Mouse (Mus musculus): ENCODE results near the gene Acot2. TPM values are rescaled to one million over a fixed set of nuclear protein-coding genes. Genes with fewer than 3 reads are reported as not detected.
A peak's percentile ranks its signal among the peaks of the same experiment; 100 is the strongest.
"Not testable (repeated sequence)": the region's sequence is repeated elsewhere in the genome, so short reads cannot be mapped to it uniquely, and the experiment has no call there.

Gene Acot2
- polyA plus RNA-seq, 1 experiment from 2014 or later: 17.0 TPM

DNA sequence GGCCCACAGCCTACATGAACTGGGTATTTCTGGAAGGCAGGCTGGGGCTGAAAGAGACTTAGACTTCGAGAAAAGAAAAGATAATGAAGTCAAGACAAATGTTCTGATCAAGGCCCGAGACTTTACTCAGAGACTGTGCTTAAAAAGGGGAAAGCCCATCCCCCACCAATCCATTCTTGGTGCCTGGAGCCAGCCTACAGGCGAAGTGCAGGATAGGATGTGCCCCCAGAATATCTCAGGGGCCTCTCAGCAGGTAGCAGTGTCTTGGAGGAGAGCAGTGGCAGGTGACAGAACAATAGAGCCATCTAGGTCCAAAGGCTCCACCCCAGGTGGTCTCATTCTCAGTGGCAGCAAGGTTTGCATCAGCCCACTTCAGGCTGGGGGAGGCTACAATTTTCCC is 40.7 kb downstream of the Acot2 start:
- H3K9me3 ChIP-seq; H3K9ac ChIP-seq; H3K4me3 ChIP-seq; H3K27me3 ChIP-seq; H3K4me2 ChIP-seq; H3K36me3 ChIP-seq; H3K4me1 ChIP-seq (replicated peaks); ATAC-seq (ENCODE audit: low FRiP score); H3K27ac ChIP-seq: not testable (repeated sequence)
- WGBS: 36% methylated on average over 3 of the region's 3 CpGs

DNA sequence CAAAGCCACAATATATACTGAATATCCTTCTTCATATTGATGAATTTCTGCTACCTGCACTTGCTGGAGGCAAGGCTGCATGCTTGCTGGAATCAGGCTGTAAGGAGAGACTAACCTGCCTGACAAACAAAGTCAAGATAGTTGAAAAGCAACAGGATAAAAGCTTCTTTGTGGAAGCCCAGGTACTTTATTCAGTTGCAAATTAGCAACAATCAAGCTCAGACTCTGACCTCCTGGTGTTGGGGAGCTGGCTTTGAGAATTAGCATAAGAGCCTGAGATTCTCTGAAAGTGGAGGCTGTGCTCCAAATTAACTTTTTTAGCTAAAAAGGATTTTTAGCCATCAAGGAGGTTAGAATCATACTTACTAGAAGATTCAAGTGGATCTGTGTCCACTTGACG is 41.4 kb downstream of the Acot2 start:
- not testable (repeated sequence) for H3K4me3 ChIP-seq; H3K27me3 ChIP-seq; ATAC-seq (ENCODE audit: low FRiP score); H3K36me3 ChIP-seq; H3K4me1 ChIP-seq (replicated peaks); H3K4me2 ChIP-seq; H3K9ac ChIP-seq; H3K27ac ChIP-seq; H3K9me3 ChIP-seq
- 92% methylated on average over 1 of the region's 1 CpGs for WGBS

- Histone ChIP-seq H3K4me3 (no peak overlapping the region), H3K27me3 (no peaks in the 10 kb centered on the region), H3K27ac (no peak overlapping the region), H3K4me1 (replicated peaks) (no peaks in the 10 kb centered on the region), H3K4me2 (no peak overlapping the region), H3K9me3 (no peaks in the 10 kb centered on the region), H3K9ac (no peak overlapping the region), H3K36me3 (no peaks in the 10 kb centered on the region)
- 73% methylated on average over 4 of the region's 4 CpGs for WGBS
- ATAC-seq (ENCODE audit: low FRiP score): 0 out of 2 replicates have a peak, but pooled peaks have one; percentile 43
Measured at GRCm38 (mm10) chr12:84030659-84031332, 43.1 kb downstream of the Acot2 start.

DNA sequence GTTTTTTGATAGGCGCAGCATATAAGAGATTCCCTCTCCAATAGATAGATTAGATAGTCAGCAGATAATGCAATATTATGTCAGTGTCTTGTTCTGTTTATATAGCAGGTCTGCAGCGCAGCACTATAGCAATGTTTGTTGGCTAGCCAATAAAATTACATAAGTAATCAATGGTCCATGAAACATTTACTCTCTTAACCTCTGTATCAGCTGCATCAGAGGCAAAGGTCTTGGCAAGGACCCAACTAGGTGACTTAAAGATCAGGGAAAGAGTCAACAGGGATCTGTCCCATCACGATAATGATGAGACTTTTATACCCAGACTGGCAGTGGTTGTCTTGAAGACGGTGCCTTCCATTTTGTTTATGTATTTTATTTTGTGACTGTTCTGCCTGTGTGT is 45.2 kb downstream of the Acot2 start:
- Histone ChIP-seq H3K4me2 (no peak overlapping the region), H3K27me3 (0 out of 2 replicates have a peak, but pooled peaks cover 6% of the 10 kb centered on the region), H3K4me1 (replicated peaks) (no peaks in the 10 kb centered on the region), H3K4me3 (no peak overlapping the region), H3K27ac (no peak overlapping the region), H3K9me3 (no peaks in the 10 kb centered on the region), H3K9ac (no peak overlapping the region), H3K36me3 (no peaks in the 10 kb centered on the region)
- 92% methylated on average over 4 of the region's 4 CpGs for WGBS
- no peak for ATAC-seq (ENCODE audit: low FRiP score)

GRCm38 (mm10) chr12:84033302-84033701 is 45.6 kb downstream of the Acot2 start:
- not testable (repeated sequence) for H3K4me2 ChIP-seq; H3K4me3 ChIP-seq; H3K9me3 ChIP-seq; H3K9ac ChIP-seq; H3K27ac ChIP-seq; H3K4me1 ChIP-seq (replicated peaks); H3K36me3 ChIP-seq; ATAC-seq (ENCODE audit: low FRiP score); H3K27me3 ChIP-seq
- 81% methylated on average over 2 of the region's 2 CpGs for WGBS

- Histone ChIP-seq H3K9ac (no peak overlapping the region), H3K4me3 (no peak overlapping the region), H3K9me3 (no peaks in the 10 kb centered on the region), H3K4me2 (no peak overlapping the region), H3K36me3 (no peaks in the 10 kb centered on the region), H3K27ac (no peak overlapping the region), H3K27me3 (0 out of 2 replicates have a peak, but pooled peaks cover 7% of the 10 kb centered on the region), H3K4me1 (replicated peaks) (no peaks in the 10 kb centered on the region)
- no peak for ATAC-seq (ENCODE audit: low FRiP score)
- WGBS: 74% methylated on average over 4 of the region's 4 CpGs
Measured at GRCm38 (mm10) chr12:84034108-84034507, 46.4 kb downstream of the Acot2 start.

DNA sequence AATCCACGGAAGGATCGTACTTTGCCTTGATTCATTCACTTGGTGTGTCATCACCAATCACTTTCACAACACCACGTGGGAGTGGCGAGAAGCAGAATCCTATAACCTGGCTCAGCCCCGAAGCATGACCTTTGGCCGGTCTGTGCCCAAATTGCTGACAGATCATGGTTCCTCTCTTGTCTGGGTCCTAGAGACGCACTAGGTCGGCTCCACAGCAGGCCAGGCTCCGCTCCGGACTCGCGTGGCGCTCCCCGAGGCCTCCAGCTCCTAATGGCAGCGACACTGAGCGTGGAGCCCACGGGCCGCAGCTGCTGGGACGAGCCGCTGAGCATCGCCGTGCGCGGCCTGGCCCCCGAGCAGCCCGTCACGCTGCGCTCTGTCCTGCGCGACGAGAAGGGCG is 50.6 kb downstream of the Acot2 start, which contains the start of gene Acot4:
Gene Acot4, plus strand, starts transcription at position 139 of the 400 bp plus-strand sequence.
- not testable (repeated sequence) for H3K27ac ChIP-seq; H3K9me3 ChIP-seq; H3K36me3 ChIP-seq; H3K27me3 ChIP-seq; H3K4me1 ChIP-seq (replicated peaks)
- H3K4me2 ChIP-seq: peak within 1 kb of the TSS; percentile 60
- WGBS: 10% methylated on average over 32 of the region's 32 CpGs
- peak; percentile 63; the same call in 1 of the 2 replicates for ATAC-seq (ENCODE audit: low FRiP score)
- H3K4me3 ChIP-seq: peak within 1 kb of the TSS; percentile 43
- peak within 1 kb of the TSS; percentile 70 for H3K9ac ChIP-seq

DNA sequence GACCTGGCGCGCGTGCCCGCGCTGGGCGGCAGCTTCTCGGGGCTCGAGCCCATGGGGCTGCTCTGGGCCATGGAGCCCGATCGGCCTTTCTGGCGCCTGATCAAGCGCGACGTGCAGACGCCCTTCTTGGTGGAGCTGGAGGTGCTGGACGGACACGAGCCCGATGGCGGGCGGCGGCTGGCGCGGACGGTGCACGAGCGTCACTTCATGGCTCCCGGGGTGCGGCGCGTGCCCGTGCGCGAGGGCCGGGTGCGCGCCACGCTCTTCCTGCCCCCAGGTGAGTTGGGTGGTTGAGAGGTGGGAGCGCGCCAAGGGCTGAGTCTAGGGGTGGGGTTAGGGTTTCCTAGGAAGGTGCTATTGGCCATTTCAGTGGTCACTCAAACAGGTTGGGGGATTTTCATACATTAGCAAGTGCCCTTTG is 51.0 kb downstream of the Acot2 start, which contains the start of gene Gm49366:
Gene Gm49366, plus strand, starts transcription at position 245 of the 421 bp plus-strand sequence.
- peak within 1 kb of the TSS; percentile 43 for H3K4me3 ChIP-seq
- 3% methylated on average over 39 of the region's 39 CpGs for WGBS

DNA sequence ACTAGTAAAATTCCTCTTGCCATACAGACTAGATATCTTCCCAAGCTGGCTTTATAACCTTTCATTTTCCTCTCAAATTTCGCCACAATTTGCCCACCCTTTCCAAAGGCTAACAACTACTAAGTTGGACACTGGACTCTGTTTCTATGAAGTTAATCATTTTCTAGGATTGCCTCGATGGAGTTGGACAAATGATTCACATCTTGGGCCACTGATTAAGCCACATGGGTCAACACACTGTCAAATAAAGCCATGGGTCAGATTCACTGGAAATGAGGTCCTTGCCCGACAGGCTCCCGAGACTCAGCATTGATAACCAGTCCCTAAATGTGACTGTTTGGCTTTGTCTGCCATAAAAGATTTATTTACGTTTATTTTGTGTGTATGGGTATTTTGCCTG is 54.6 kb downstream of the Acot2 start:
- no peak overlapping the region for H3K27ac ChIP-seq
- peaks cover 4% of the 10 kb centered on the region; the same call in 1 of the 2 replicates for H3K36me3 ChIP-seq
- H3K9ac ChIP-seq: no peak overlapping the region
- ATAC-seq (ENCODE audit: low FRiP score): no peak
- 90% methylated on average over 5 of the region's 5 CpGs for WGBS
- no peak overlapping the region for H3K4me2 ChIP-seq
- 0 out of 2 replicates have a peak, but pooled peaks cover 3% of the 10 kb centered on the region for H3K9me3 ChIP-seq
- no peak overlapping the region for H3K4me3 ChIP-seq
- H3K4me1 ChIP-seq (replicated peaks): no peaks in the 10 kb centered on the region
- 0 out of 2 replicates have a peak, but pooled peaks cover 7% of the 10 kb centered on the region for H3K27me3 ChIP-seq

More for the DNA sequence above, 51.0 kb downstream of the Acot2 start, which contains the start of gene Gm49366:
- Histone ChIP-seq H3K4me2 (peak within 1 kb of the TSS; percentile 60), H3K9ac (peak within 1 kb of the TSS; percentile 70)
- not testable (repeated sequence) for H3K9me3 ChIP-seq; H3K36me3 ChIP-seq; ATAC-seq (ENCODE audit: low FRiP score); H3K27me3 ChIP-seq; H3K4me1 ChIP-seq (replicated peaks); H3K27ac ChIP-seq

Other genes with a start within 250 kb of the Acot2 start
- gene Papln, start 224.2 kb upstream of the Acot2 start, polyA plus RNA-seq (2015; fragmentation: Nextera tagmentation; extraction: Ambion mirVana): 0.16 and 0.22 TPM in 2 replicates
- gene Numb, start 65.9 kb upstream of the Acot2 start, polyA plus RNA-seq (2015; fragmentation: Nextera tagmentation; extraction: Ambion mirVana): 19.9 and 25.6 TPM in 2 replicates
- gene Riox1, start 37.3 kb upstream of the Acot2 start, polyA plus RNA-seq (2015; fragmentation: Nextera tagmentation; extraction: Ambion mirVana): 10.0 and 10.8 TPM in 2 replicates
- not detected in 2 replicates for gene Heatr4, start 3.0 kb upstream of the Acot2 start, polyA plus RNA-seq (2015; fragmentation: Nextera tagmentation; extraction: Ambion mirVana)
- gene Acot1, start 21.6 kb downstream of the Acot2 start, polyA plus RNA-seq (2015; fragmentation: Nextera tagmentation; extraction: Ambion mirVana): 77.9 and 83.6 TPM in 2 replicates
- gene Acot4, start 50.5 kb downstream of the Acot2 start, polyA plus RNA-seq (2015; fragmentation: Nextera tagmentation; extraction: Ambion mirVana): 0.09 and 0.13 TPM in 2 replicates
- not detected in 2 replicates for gene Gm49366, start 51.1 kb downstream of the Acot2 start, polyA plus RNA-seq (2015; fragmentation: Nextera tagmentation; extraction: Ambion mirVana)
- gene Acot3, start 64.3 kb downstream of the Acot2 start, polyA plus RNA-seq (2015; fragmentation: Nextera tagmentation; extraction: Ambion mirVana): 0.89 and 0.96 TPM in 2 replicates
- gene Acot5, start 81.5 kb downstream of the Acot2 start, polyA plus RNA-seq (2015; fragmentation: Nextera tagmentation; extraction: Ambion mirVana): not detected in 2 replicates
- gene Acot6, start 112.8 kb downstream of the Acot2 start, polyA plus RNA-seq (2015; fragmentation: Nextera tagmentation; extraction: Ambion mirVana): 0.88 and 0.97 TPM in 2 replicates
- 9.1 and 9.7 TPM in 2 replicates for gene Dnal1, start 126.5 kb downstream of the Acot2 start, polyA plus RNA-seq (2015; fragmentation: Nextera tagmentation; extraction: Ambion mirVana)
- gene Pnma1, start 160.6 kb downstream of the Acot2 start, polyA plus RNA-seq (2015; fragmentation: Nextera tagmentation; extraction: Ambion mirVana): 3.5 and 3.8 TPM in 2 replicates
- gene Elmsan1, start 231.0 kb downstream of the Acot2 start, polyA plus RNA-seq (2015; fragmentation: Nextera tagmentation; extraction: Ambion mirVana): 4.5 and 5.1 TPM in 2 replicates

Measured in hindbrain, embryonic 13.5 days (tissue).